Mouse (Mus musculus) lung, embryonic 14.5 days (tissue): ENCODE measurements around the gene Numa1. TPM values are rescaled to one million over a fixed set of nuclear protein-coding genes. Genes with fewer than 3 reads are reported as not detected.

ENCODE experiments used
- ATAC-seq: fragments of 200-750 bp; cut with Nextera tagmentation; 2 replicates; pipeline ENCODE4 v1.8.0; 2017; ENCODE audit warnings: mild to moderate bottlenecking, moderate TSS enrichment, moderate library complexity; ENCODE audit not compliant: insufficient read depth
- DNase-seq: peaks from one replicate; pipeline ENCODE4 v3.0.0-alpha.2; 2015
- H3K27ac ChIP-seq: fragments of 300-500 bp; sonication (generic); 2 replicates; pipeline ENCODE4 v1.5.1; 2014; ENCODE audit warnings: low read depth, mild to moderate bottlenecking, moderate library complexity
- H3K27me3 ChIP-seq: fragments of 300-500 bp; sonication (generic); 2 replicates; pipeline ENCODE4 v1.6.1; 2014; ENCODE audit warnings: low read length, control low read depth; ENCODE audit not compliant: insufficient read depth
- H3K36me3 ChIP-seq: fragments of 300-500 bp; sonication (generic); 2 replicates; pipeline ENCODE4 v1.6.1; 2014; ENCODE audit warnings: control low read depth; ENCODE audit not compliant: insufficient read depth
- H3K4me1 ChIP-seq: fragments of 300-500 bp; sonication (generic); 2 replicates; pipeline ENCODE4 v1.6.1; 2014; ENCODE audit warnings: antibody characterized with exemption, control low read depth; ENCODE audit not compliant: insufficient read depth
- H3K4me2 ChIP-seq: fragments of 300-500 bp; sonication (generic); 2 replicates; pipeline ENCODE4 v1.6.1; 2014; ENCODE audit warnings: mild to moderate bottlenecking
- H3K4me3 ChIP-seq: fragments of 300-500 bp; sonication (generic); 2 replicates; pipeline ENCODE4 v1.5.1; 2014; ENCODE audit warnings: low read depth, low read length
- H3K9ac ChIP-seq: fragments of 300-500 bp; sonication (generic); 2 replicates; pipeline ENCODE4 v1.6.1; 2014
- H3K9me3 ChIP-seq: fragments of 300-500 bp; sonication (generic); 2 replicates; pipeline ENCODE4 v1.6.1; 2016; ENCODE audit warnings: low read depth, low read length, control low read depth
- CTCF ChIP-seq: IDR thresholded peaks from 2 replicates; pipeline ENCODE4 v1.5.1; 2016; ENCODE audit warnings: antibody characterized with exemption, low read depth
- WGBS: fragments of 180-500 bp; shearing (Covaris S2); extraction: QIAGEN DNeasy Blood & Tissue Kit; methylation state at CpG from one replicate; pipeline ENCODE4 v1.1.7; 2014; 5-methylcytosine and 5-hydroxymethylcytosine counted together
- polyA plus RNA-seq: library from polyadenylated mRNA; unstranded; fragments of >200 nt; fragmentation: Nextera tagmentation; extraction: Ambion mirVana; gene quantifications from 2 replicates; pipeline ENCODE4 v1.2.1, GENCODE M21; 2014

The Numa1 gene
- polyA plus RNA-seq, 1 experiment from 2014 or later = 109 TPM

DNA sequence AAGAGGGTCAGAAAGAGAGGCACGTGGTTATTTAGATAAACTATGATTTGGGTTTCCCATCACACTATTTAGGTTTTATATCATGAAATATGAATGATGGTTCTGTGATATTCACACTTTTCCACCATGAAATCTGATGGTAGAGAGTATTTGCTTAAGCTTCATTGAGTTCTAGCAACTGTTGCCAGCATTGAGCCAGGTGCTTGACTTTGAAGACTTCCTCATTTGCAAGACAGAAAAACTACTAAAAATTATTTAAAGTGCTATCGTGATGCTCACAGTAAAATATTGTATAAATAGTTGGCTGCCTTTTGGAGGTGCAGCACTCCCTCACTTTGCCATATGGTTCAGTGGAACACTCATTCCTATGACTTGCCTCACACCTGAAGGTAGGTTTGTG is 21.4 kb downstream of the Numa1 start:
- no peak overlapping the region for H3K4me3 ChIP-seq
- DNase-seq (no peak), ATAC-seq (no peak)
- H3K4me2 ChIP-seq = no peak overlapping the region
- H3K36me3 ChIP-seq = no peaks in the 10 kb centered on the region
- no peaks in the 10 kb centered on the region for H3K9me3 ChIP-seq
- no peak overlapping the region for H3K9ac ChIP-seq
- WGBS = 77% methylated on average over 2 of the region's 2 CpGs
- H3K27me3 ChIP-seq = no peaks in the 10 kb centered on the region
- no peak overlapping the region for H3K27ac ChIP-seq
- no peaks in the 10 kb centered on the region for H3K4me1 ChIP-seq
- TF ChIP-seq CTCF = no peak

DNA sequence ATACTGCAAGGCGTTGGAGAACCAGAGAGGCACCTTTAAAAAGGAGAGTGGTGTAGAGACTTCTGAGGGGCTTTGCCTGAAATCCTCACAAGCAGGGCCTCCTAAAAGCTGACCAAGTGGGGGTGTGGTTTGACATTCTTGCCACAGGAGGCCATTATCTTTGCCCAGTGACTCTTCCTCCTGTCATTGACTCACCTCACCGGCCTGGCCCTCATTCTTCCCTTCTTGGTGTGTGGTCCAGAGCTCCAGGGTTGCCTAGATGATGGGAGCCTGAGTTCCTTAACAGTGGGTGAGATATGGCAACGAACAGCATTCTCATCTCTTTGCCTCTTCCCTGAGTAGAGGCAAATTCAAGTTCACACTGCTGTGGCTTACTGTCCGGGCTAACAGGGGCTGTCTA is 22.0 kb downstream of the Numa1 start:
- Histone ChIP-seq H3K4me3 (no peak overlapping the region), H3K9ac (no peak overlapping the region), H3K27me3 (no peaks in the 10 kb centered on the region), H3K9me3 (no peaks in the 10 kb centered on the region), H3K4me2 (no peak overlapping the region), H3K4me1 (no peaks in the 10 kb centered on the region), H3K36me3 (no peaks in the 10 kb centered on the region), H3K27ac (no peak overlapping the region)
- 66% methylated on average over 4 of the region's 4 CpGs for WGBS
- DNase-seq = no peak
- ATAC-seq = no peak
- TF ChIP-seq CTCF = no peak

DNA sequence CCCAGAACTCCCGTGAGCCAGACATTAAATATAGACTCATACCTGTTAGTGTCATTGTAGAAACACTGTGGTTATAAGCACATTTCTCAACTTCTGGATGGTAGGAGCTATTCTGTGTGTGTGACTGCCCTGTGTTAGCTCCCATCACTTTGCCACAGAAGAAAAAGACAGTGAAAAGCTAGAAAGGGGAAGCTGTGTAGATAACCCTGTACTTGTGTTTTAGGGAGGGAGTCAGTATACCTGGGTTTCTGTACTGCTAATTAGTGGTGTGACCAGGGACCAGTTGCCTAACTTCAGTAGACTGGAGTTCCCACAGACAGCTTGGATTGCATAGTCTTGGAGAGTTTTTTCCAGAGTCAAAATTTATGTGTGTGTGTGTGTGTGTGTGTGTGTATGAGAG is 22.6 kb downstream of the Numa1 start:
- H3K9ac ChIP-seq = no peak overlapping the region
- H3K4me3 ChIP-seq = no peak overlapping the region
- H3K9me3 ChIP-seq = no peaks in the 10 kb centered on the region
- H3K36me3 ChIP-seq = no peaks in the 10 kb centered on the region
- ATAC-seq (no peak), DNase-seq (no peak)
- H3K27me3 ChIP-seq = no peaks in the 10 kb centered on the region
- 86% methylated on average over 1 of the region's 1 CpGs for WGBS
- TF ChIP-seq CTCF = no peak
- H3K27ac ChIP-seq = no peak overlapping the region
- H3K4me2 ChIP-seq = no peak overlapping the region
- H3K4me1 ChIP-seq = no peaks in the 10 kb centered on the region

DNA sequence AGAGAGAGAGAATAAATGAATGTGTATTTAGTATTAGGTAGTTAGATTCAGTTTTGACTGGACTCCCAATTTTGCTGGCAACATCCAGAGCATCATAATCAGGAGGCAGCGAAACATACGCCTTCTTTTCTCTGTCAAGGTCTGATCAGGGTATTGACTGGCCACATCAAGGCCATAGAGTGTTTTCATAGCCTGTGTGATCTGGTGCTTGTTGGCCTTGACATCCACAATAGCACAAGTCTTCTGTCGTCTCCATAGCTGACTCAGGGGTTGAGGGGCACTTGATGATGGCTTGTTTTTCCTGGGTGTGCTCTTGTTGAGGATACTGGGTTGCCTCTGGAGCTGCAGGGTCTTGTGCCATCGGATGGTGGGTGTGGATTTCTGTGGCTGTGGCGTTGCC is 23.0 kb downstream of the Numa1 start:
- ATAC-seq (no peak), DNase-seq (no peak)
- Histone ChIP-seq H3K4me2 (no peak overlapping the region), H3K9me3 (no peaks in the 10 kb centered on the region), H3K9ac (no peak overlapping the region), H3K4me1 (no peaks in the 10 kb centered on the region), H3K27ac (no peak overlapping the region), H3K27me3 (no peaks in the 10 kb centered on the region), H3K36me3 (no peaks in the 10 kb centered on the region), H3K4me3 (no peak overlapping the region)
- no peak for TF ChIP-seq CTCF
- WGBS = 88% methylated on average over 5 of the region's 5 CpGs

DNA sequence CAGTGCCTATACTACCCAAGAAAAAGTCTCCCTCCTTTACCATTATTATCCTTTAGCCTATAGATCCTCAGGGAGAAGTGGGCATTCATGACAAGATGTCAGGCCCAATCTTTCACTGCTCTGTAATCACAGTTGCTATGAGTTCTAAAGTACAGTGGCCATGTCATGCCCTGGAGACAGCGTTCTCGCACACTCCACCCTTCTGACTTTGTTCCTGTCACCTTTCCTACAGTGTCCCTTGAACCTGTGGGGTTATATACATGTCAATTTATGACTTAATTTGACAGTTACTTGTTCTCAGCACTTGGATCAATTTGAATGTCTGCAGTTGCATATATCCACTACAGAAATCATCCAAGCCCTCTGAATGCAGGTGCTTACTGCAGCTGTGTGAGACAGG is 28.9 kb downstream of the Numa1 start:
- WGBS = 91% methylated on average over 2 of the region's 2 CpGs
- H3K27me3 ChIP-seq = no peaks in the 10 kb centered on the region
- no peak overlapping the region for H3K9ac ChIP-seq
- TF ChIP-seq CTCF = no peak
- peaks cover 8% of the 10 kb centered on the region; the same call in 1 of the 2 replicates for H3K4me1 ChIP-seq
- DNase-seq (no peak), ATAC-seq (no peak)
- no peak overlapping the region for H3K27ac ChIP-seq
- no peaks in the 10 kb centered on the region for H3K9me3 ChIP-seq
- no peak overlapping the region for H3K4me3 ChIP-seq
- H3K36me3 ChIP-seq = no peaks in the 10 kb centered on the region
- no peak overlapping the region for H3K4me2 ChIP-seq

DNA sequence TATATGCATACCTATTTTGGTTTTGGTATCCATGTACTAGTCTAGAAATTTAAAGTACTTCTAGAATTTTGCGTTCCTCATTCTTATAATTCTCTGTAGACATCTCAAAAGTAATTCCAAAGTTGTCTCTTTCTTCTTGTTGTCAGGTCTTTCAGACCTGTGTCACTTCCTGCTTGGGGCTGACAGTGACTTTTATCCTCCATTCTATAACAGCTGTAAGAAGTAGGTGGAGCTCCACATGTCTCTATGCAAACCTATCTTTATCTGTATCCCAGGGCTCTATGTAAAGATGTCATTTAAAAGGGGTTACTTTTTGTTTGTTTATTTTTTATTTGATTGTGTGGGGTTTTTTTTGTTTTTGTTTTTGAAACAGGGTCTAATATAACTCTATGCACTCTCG is 29.7 kb downstream of the Numa1 start:
- H3K4me1 ChIP-seq = peaks cover 12% of the 10 kb centered on the region
- TF ChIP-seq CTCF = no peak
- DNase-seq = no peak
- H3K36me3 ChIP-seq = no peaks in the 10 kb centered on the region
- H3K27me3 ChIP-seq = no peaks in the 10 kb centered on the region
- H3K4me3 ChIP-seq = no peak overlapping the region
- no peak overlapping the region for H3K27ac ChIP-seq
- 96% methylated on average over 2 of the region's 2 CpGs for WGBS
- H3K9ac ChIP-seq = no peak overlapping the region
- ATAC-seq = no peak
- no peaks in the 10 kb centered on the region for H3K9me3 ChIP-seq
- no peak overlapping the region for H3K4me2 ChIP-seq

DNA sequence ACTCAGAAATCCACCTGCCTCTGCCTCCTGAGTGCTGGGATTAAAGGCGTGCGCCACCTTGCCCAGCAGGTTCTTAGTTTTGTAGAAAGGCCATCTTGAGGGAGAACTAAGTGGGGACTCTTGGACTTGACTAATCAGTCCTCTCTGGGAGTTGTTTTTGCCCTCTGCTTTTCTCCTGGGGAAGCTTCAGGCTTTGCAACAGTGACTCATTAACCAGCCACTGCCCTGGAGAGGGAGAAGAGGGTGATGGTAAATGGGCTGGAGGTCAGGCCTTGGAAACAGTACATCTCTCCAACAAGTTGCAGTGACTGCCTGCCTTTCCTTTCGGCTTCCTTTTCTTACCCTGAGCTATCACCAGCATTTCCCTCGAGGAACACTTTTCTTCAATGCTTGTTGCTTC is 30.6 kb downstream of the Numa1 start:
- 81% methylated on average over 4 of the region's 4 CpGs for WGBS
- H3K9me3 ChIP-seq = no peaks in the 10 kb centered on the region
- peaks cover 16% of the 10 kb centered on the region for H3K4me1 ChIP-seq
- TF ChIP-seq CTCF = no peak
- H3K4me2 ChIP-seq = no peak overlapping the region
- H3K27ac ChIP-seq = no peak overlapping the region
- H3K36me3 ChIP-seq = no peaks in the 10 kb centered on the region
- no peak overlapping the region for H3K4me3 ChIP-seq
- ATAC-seq = no peak
- no peak for DNase-seq
- H3K9ac ChIP-seq = no peak overlapping the region
- no peaks in the 10 kb centered on the region for H3K27me3 ChIP-seq

DNA sequence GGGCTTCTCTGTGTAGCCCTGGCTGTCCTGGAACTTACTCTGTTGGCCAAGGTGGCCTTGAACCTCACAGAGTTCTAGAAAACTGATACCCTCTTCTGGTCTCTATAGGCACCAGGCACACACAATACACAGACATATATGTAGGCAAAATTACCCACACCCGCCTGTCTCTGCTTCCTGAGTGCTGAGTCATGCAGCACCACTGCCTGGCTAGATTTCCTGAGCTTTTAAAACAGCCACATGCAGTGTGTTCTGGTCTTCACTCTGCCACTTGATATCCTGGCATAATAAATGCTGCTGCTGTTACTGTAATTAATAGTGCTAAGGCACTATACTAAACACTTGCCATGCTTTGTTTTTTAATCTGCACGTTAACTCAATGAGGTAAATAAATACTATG is 31.7 kb downstream of the Numa1 start:
- WGBS = 42% methylated on average over 2 of the region's 2 CpGs
- Histone ChIP-seq H3K4me3 (no peak overlapping the region), H3K27me3 (no peaks in the 10 kb centered on the region), H3K36me3 (no peaks in the 10 kb centered on the region), H3K4me1 (peaks cover 16% of the 10 kb centered on the region), H3K27ac (no peak overlapping the region), H3K9me3 (no peaks in the 10 kb centered on the region), H3K4me2 (no peak overlapping the region), H3K9ac (no peak overlapping the region)
- no peak for ATAC-seq
- TF ChIP-seq CTCF = no peak
- DNase-seq = peak; percentile 32
